Mouse (Mus musculus) stomach, postnatal 0 days (tissue): Measurements from ENCODE around the gene Epha4.

Source experiments
- CTCF ChIP-seq: IDR thresholded peaks from 2 replicates; pipeline ENCODE4 v1.5.1; 2016; ENCODE audit warnings: antibody characterized with exemption, low read depth, mild to moderate bottlenecking, moderate library complexity
- EP300 ChIP-seq: optimal IDR thresholded peaks from 2 replicates; pipeline ENCODE3; 2016; ENCODE audit warnings: antibody characterized with exemption

DNA sequence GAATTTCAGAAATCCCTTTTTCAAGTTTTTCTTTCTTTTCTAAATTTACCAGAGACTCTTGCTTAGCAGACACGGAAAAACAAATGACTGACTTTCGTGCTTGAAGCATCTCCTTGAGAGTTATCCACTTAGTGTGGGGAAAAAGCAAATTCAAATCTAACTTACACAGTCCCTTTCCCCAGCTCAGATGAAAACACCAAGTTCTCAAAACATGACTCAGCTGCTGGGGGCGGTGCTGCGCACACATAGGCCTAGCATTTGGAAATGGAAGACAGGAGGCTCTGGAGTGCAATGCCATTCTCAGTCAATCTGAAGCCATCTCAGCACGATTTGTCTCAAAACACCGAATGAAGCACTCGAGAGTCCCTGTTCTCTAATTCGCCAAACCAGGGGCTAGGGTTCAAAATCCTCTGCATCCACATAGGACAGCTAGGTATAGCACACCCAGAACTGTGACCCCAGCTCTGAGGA is 11.1 kb downstream of the Epha4 start:
- TF ChIP-seq CTCF (0 out of 2 replicates have a peak, but pooled peaks have one; percentile 8), EP300 (no peak)
